Mouse (Mus musculus) kidney, adult 11 months (tissue): ENCODE results near the gene Cpeb2.

Experiments used
- DNase-seq: peaks from one replicate; pipeline ENCODE4 v3.0.0; 2022

Cpeb2 gene

GRCm38 (mm10) chr5:43232480-43233315 is at the start of gene Cpeb2:
Cpeb2 (plus strand) TSS chr5:43233170.
- DNase-seq, result peak; percentile 98

- peak; percentile 15 for DNase-seq
Observed at GRCm38 (mm10) chr5:43183556-43183955, 49.4 kb upstream of the Cpeb2 start.

- no peak for DNase-seq
Observed at GRCm38 (mm10) chr5:43184834-43185233, 48.1 kb upstream of the Cpeb2 start.

- no peak for DNase-seq
Observed at GRCm38 (mm10) chr5:43185478-43185877, 47.5 kb upstream of the Cpeb2 start.

- DNase-seq, result no peak
Observed at GRCm38 (mm10) chr5:43200686-43201085, 32.3 kb upstream of the Cpeb2 start.

GRCm38 (mm10) chr5:43206495-43207053 is 26.4 kb upstream of the Cpeb2 start:
- no peak for DNase-seq

- peak; percentile 34 for DNase-seq
Observed at GRCm38 (mm10) chr5:43217468-43217867, 15.5 kb upstream of the Cpeb2 start.

GRCm38 (mm10) chr5:43217987-43218846 is 14.8 kb upstream of the Cpeb2 start:
- DNase-seq, result peak; percentile 9

GRCm38 (mm10) chr5:43218847-43219132 is 14.2 kb upstream of the Cpeb2 start:
- peak; percentile 91 for DNase-seq

GRCm38 (mm10) chr5:43223359-43223758 is 9.6 kb upstream of the Cpeb2 start:
- DNase-seq, result no peak

- no peak for DNase-seq
Observed at GRCm38 (mm10) chr5:43224245-43224644, 8.7 kb upstream of the Cpeb2 start.

GRCm38 (mm10) chr5:43226160-43226559 is 6.8 kb upstream of the Cpeb2 start:
- DNase-seq, result no peak

GRCm38 (mm10) chr5:43227607-43228006 is 5.4 kb upstream of the Cpeb2 start:
- DNase-seq, result no peak

- no peak for DNase-seq
Observed at GRCm38 (mm10) chr5:43231061-43231460, 1.9 kb upstream of the Cpeb2 start.

- no peak for DNase-seq
Observed at GRCm38 (mm10) chr5:43232149-43232479, 856 bp upstream of the Cpeb2 start.

GRCm38 (mm10) chr5:43233316-43234181 is 579 bp downstream of the Cpeb2 start:
- peak; percentile 87 for DNase-seq

- no peak for DNase-seq
Observed at GRCm38 (mm10) chr5:43234321-43235185, 1.6 kb downstream of the Cpeb2 start.

GRCm38 (mm10) chr5:43235186-43235785 is 2.3 kb downstream of the Cpeb2 start:
- DNase-seq, result peak; percentile 40

- DNase-seq, result no peak
Observed at GRCm38 (mm10) chr5:43235997-43236396, 3.0 kb downstream of the Cpeb2 start.

- DNase-seq, result no peak
Observed at GRCm38 (mm10) chr5:43236476-43236875, 3.5 kb downstream of the Cpeb2 start.

- no peak for DNase-seq
Observed at GRCm38 (mm10) chr5:43237238-43237637, 4.3 kb downstream of the Cpeb2 start.
